Mouse (Mus musculus) heart, adult 2 months (tissue): Measurements from ENCODE around the gene Ipcef1. TPM values are rescaled to one million over a fixed set of nuclear protein-coding genes. Genes with fewer than 3 reads are reported as not detected.

ENCODE experiments used
- DNase-seq, 2 experiments: peaks; one replicate each; pipeline ENCODE4 v3.0.0; 2021
- H3K27ac ChIP-seq: fragments of 200-600 bp; 2 replicates; pipeline ENCODE4 v1.8.1; 2022
- H3K27me3 ChIP-seq: fragments of 200-500 bp; 2 replicates; pipeline ENCODE4 v1.6.1; 2012; ENCODE audit warnings: mild to moderate bottlenecking, low read length, inconsistent platforms, mixed read lengths; ENCODE audit not compliant: control insufficient read depth, insufficient read depth
- H3K36me3 ChIP-seq: fragments of 200-500 bp; 2 replicates; pipeline ENCODE4 v1.6.1; 2012; ENCODE audit warnings: low read length, inconsistent platforms; ENCODE audit not compliant: control insufficient read depth, insufficient read depth
- H3K4me1 ChIP-seq: fragments of 200-500 bp; 2 replicates; pipeline ENCODE4 v1.6.1; 2011; ENCODE audit warnings: low read length; ENCODE audit not compliant: control insufficient read depth, insufficient read depth
- H3K4me3 ChIP-seq: fragments of 200-600 bp; 2 replicates; pipeline ENCODE4 v1.8.1; 2022
- H3K79me2 ChIP-seq: fragments of 200-500 bp; replicated peaks from 2 replicates; pipeline ENCODE4 v1.6.1; 2012; ENCODE audit warnings: mild to moderate bottlenecking, inconsistent platforms, low read length, moderate library complexity, mixed read lengths; ENCODE audit not compliant: control insufficient read depth, insufficient read depth
- H3K9ac ChIP-seq: fragments of 200-500 bp; 2 replicates; pipeline ENCODE4 v1.6.1; 2012; ENCODE audit warnings: low read depth, mild to moderate bottlenecking, control low read depth, inconsistent platforms, low read length, mixed read lengths
- CTCF ChIP-seq: fragments of 200-600 bp; IDR thresholded peaks from 2 replicates; pipeline ENCODE4 v1.8.1; 2022; ENCODE audit warnings: antibody characterized with exemption, mild to moderate bottlenecking, moderate library complexity
- EP300 ChIP-seq: fragments of 200-500 bp; IDR thresholded peaks from 2 replicates; pipeline ENCODE4 v1.6.1; 2011; ENCODE audit warnings: low read depth, low read length, control low read depth; ENCODE audit not compliant: insufficient read depth
- POLR2A ChIP-seq: fragments of 200-500 bp; IDR thresholded peaks from 2 replicates; pipeline ENCODE4 v1.6.1; 2011; ENCODE audit warnings: mild to moderate bottlenecking, low read depth, low read length, control low read depth; ENCODE audit not compliant: insufficient read depth
- WGBS: fragments of 180-500 bp; shearing (Covaris S2); methylation state at CpG from one replicate; pipeline ENCODE4 v1.1.7; 2018; 5-methylcytosine and 5-hydroxymethylcytosine counted together
- intact Hi-C: fragments of 180-260 bp; cut with DNase I; formaldehyde crosslinking; loops from one replicate; pipeline ENCODE4 v1.15.1; 2025
- polyA plus RNA-seq: library from polyadenylated mRNA; depleted of rRNA; stranded (reverse); fragments of >200 nt; gene quantifications from 2 replicates; pipeline ENCODE4 v1.2.3, GENCODE M21; 2012
- total RNA-seq, 2 experiments: library from RNA; stranded (reverse); gene quantifications; 2 replicates each; pipeline ENCODE4 v1.2.3; 2021

Gene Ipcef1
- total and polyA plus RNA-seq, 3 experiments, result 0.27 to 0.34 (median 0.31) TPM

DNA sequence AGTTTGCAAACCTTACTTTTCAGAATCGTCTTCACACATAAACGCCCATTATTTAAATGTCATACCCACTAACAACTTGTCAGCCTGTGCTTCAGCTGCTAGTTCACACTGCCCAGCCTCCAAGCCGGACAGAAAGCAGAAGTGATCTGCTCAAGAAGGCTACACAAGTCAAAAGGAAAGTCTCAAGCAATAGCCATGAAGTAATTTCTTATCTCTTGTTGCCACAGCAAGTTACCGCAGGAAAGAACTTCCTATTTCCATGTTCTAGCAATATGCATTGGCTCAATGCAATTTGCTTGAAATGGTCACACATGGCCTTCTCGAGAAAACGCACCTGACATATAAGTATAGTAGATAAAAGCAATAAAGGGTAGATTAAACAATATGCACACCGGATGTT lies 10.7 kb upstream of the Ipcef1 start:
- H3K4me1 ChIP-seq, result no peaks in the 10 kb centered on the region
- H3K27ac ChIP-seq, result no peak overlapping the region
- H3K4me3 ChIP-seq, result no peak overlapping the region
- TF ChIP-seq POLR2A (no peak), CTCF (no peak), EP300 (no peak)
- DNase-seq, result peak in 1 of 2 experiments; percentile 18
- WGBS, result 61% methylated on average over 7 of the region's 7 CpGs
- H3K36me3 ChIP-seq, result no peaks in the 10 kb centered on the region
- H3K9ac ChIP-seq, result no peak overlapping the region
- intact Hi-C loops, result no loop called here
- no peaks in the 10 kb centered on the region for H3K79me2 ChIP-seq
- H3K27me3 ChIP-seq, result no peaks in the 10 kb centered on the region

DNA sequence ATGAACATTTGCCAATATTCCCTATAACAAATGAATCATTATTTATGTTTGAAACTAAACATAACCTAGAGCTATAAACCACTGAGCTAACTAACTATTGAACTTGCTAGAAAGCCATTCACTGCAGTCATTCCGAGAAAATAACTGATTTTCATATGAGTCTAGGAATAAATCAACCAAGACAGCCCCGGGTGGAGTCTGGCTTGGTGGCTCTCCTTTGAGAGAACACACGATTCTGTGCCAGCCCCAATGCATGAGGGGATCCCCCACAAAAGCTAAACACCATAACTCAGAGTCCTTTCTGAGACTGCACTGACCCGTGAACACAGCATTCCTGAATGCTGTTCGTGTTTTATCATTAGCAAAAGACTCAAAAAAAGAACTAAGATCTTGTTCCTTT lies 8.0 kb upstream of the Ipcef1 start:
- no peak for TF ChIP-seq EP300
- TF ChIP-seq CTCF, result no peak
- Histone ChIP-seq H3K27ac (no peak overlapping the region), H3K27me3 (no peaks in the 10 kb centered on the region), H3K4me1 (no peaks in the 10 kb centered on the region), H3K4me3 (no peak overlapping the region), H3K9ac (no peak overlapping the region), H3K79me2 (no peaks in the 10 kb centered on the region), H3K36me3 (no peaks in the 10 kb centered on the region)
- 71% methylated on average over 5 of the region's 5 CpGs for WGBS
- DNase-seq, result no peak
- intact Hi-C loops, result no loop called here

DNA sequence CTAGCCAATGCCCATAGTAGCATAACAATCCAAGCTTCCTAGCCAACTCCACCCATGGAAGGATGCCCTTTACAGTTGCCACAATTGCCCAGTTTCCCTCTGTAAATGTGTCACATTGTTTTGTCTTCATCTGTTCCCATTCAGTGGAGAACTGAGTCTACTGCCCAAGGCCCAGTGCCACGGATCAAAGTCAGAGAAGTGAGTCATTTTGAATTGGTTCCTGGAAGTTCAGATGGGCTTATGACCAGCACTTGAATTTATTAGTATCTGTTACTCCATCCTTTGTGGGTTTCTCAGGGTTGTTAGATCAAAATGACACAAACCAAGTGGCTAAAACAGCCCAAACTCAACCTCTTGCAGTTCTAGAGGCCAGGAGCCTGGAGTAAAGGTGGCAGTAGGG lies 5.3 kb upstream of the Ipcef1 start:
- Histone ChIP-seq H3K36me3 (no peaks in the 10 kb centered on the region), H3K9ac (no peak overlapping the region), H3K27me3 (no peaks in the 10 kb centered on the region), H3K27ac (no peak overlapping the region), H3K4me3 (no peak overlapping the region), H3K4me1 (no peaks in the 10 kb centered on the region), H3K79me2 (no peaks in the 10 kb centered on the region)
- no peak for TF ChIP-seq POLR2A
- TF ChIP-seq CTCF, result no peak
- TF ChIP-seq EP300, result no peak
- WGBS, result 77% methylated on average over 1 of the region's 1 CpGs
- DNase-seq, result no peak
- intact Hi-C loops, result no loop called here

DNA sequence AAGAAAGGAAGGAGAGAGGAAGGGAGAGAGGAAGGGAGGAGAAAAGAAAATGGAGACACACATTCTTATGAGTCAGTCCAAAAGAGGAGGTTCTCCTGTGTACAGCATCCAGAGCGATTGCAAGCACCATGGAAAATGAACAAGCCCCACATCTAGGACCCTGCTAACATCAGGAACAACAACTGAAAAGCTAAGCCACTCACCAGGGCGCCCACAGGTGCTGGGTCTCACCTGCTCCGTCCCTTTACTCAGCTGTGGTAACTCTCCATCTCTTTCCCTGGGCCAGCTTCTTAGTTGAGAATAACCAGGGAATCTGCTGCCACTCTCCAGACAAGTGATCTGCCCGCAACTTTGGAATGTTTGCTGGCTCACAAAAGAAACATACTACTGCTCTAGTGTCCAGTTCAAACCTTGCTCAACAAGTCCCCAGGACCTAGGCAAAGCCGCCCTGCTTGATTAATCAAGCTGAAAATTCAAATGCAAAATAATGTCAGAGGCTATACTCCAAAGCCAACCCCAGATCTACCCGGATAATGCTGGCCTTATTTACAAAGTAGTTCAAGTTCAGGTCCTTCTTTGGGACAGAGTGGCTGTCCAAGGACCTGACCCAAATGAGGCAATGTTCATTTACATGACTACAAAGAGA lies 2.4 kb upstream of the Ipcef1 start:
- H3K9ac ChIP-seq, result no peak overlapping the region
- TF ChIP-seq POLR2A (no peak), EP300 (no peak), CTCF (no peak)
- H3K27ac ChIP-seq, result no peak overlapping the region
- no peaks in the 10 kb centered on the region for H3K36me3 ChIP-seq
- H3K79me2 ChIP-seq, result no peaks in the 10 kb centered on the region
- no peak overlapping the region for H3K4me3 ChIP-seq
- H3K27me3 ChIP-seq, result no peaks in the 10 kb centered on the region
- intact Hi-C loops, result no loop called here
- H3K4me1 ChIP-seq, result no peaks in the 10 kb centered on the region
- DNase-seq, result no peak
- 80% methylated on average over 6 of the region's 6 CpGs for whole genome bisulfite sequencing

DNA sequence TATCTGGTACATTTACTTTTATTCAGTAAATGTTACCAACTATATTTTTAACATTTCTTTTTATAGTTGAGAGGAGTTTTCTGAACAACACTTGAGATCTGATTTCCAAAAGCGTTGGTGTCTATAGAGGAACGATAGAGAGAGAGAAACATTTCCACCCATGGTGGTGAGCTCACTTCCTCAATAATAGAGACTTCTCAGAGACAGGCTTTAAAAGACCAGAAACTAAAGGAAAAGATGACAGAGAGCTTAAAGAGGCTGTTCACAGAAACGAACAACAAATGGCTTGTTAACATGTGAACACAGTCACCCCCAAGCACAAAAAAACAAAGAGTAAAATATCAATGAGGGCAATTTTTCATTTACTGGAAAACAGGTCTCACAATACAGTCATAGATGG lies 2.4 kb downstream of the Ipcef1 start:
- H3K4me3 ChIP-seq, result no peak overlapping the region
- no peaks in the 10 kb centered on the region for H3K36me3 ChIP-seq
- no peak overlapping the region for H3K27ac ChIP-seq
- no peaks in the 10 kb centered on the region for H3K4me1 ChIP-seq
- no peaks in the 10 kb centered on the region for H3K79me2 ChIP-seq
- H3K27me3 ChIP-seq, result no peaks in the 10 kb centered on the region
- 45% methylated on average over 3 of the region's 3 CpGs for WGBS
- no peak overlapping the region for H3K9ac ChIP-seq
- TF ChIP-seq EP300, result no peak
- no peak for TF ChIP-seq CTCF
- no peak for DNase-seq
- intact Hi-C loops, result no loop called here

DNA sequence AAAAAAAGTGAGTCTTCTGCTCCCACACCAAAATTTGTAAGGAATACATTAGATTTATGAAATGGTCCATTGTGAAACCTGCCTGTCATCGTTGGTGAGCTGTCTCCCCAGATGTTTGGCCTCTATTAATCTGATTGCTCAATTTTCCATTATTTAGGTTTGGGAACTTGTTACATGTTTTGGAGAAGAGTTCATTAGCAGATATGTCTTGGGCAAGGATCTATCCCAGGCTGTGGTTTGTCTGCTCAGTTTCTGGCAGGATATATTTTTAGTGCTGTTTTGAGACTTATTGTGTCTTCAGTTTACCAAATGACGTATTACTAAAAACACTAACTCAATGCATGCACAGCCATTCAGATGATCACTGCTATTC lies 4.4 kb downstream of the Ipcef1 start:
- Histone ChIP-seq H3K9ac (no peak overlapping the region), H3K79me2 (no peaks in the 10 kb centered on the region), H3K27me3 (no peaks in the 10 kb centered on the region), H3K27ac (no peak overlapping the region), H3K36me3 (no peaks in the 10 kb centered on the region), H3K4me1 (no peaks in the 10 kb centered on the region), H3K4me3 (no peak overlapping the region)
- 56% methylated on average over 2 of the region's 2 CpGs for WGBS
- no peak for DNase-seq
- intact Hi-C loops, result no loop called here
- TF ChIP-seq POLR2A (no peak), EP300 (no peak), CTCF (no peak)

DNA sequence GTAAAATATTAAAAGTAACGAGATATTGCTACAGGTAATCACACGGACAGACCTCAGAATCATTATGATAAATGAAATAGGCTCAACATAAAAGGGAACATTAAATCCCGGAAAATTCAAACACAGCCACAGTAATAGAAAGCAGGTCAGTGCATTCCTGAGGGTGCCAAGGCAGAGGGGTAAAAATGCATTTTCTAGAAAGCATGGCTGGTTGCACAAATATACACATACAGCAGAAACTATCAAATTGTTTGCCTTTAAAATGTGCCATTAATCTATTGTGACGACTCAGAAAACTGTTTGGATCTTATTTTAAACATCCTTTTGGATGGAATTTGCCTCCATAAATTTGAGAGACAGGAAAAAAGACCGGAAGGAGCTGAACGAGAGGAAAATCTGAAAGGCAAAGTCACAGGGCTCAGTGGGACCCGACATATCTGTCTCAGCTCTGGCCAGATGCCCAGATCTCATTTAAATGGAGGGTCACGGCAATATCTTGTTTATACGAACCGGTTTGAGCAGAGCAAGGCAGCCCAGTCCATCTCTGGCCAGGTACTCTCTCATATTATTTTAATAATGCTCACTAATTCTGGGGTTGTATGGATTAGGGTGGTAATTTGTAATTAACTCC lies 4.9 kb downstream of the Ipcef1 start:
- Histone ChIP-seq H3K79me2 (no peaks in the 10 kb centered on the region), H3K9ac (no peak overlapping the region), H3K36me3 (no peaks in the 10 kb centered on the region), H3K4me1 (no peaks in the 10 kb centered on the region), H3K4me3 (no peak overlapping the region), H3K27ac (no peak overlapping the region), H3K27me3 (no peaks in the 10 kb centered on the region)
- DNase-seq, result no peak
- 23% methylated on average over 10 of the region's 10 CpGs for WGBS
- TF ChIP-seq CTCF, result no peak
- TF ChIP-seq EP300, result no peak
- intact Hi-C loops, result no loop called here
